Mouse (Mus musculus): Measurements from ENCODE around the gene Phf1.

- peak; percentile 71 for TF ChIP-seq CTCF (IDR thresholded peaks at IDR 0.05; ENCODE audit: low read depth, low read length)
- no peak for TF ChIP-seq POLR2A (IDR thresholded peaks at IDR 0.05; ENCODE audit: insufficient read depth, low read length)
Observed at GRCm38 (mm10) chr17:26884995-26885926, 47.6 kb upstream of the Phf1 start.
